Mouse (Mus musculus) testis, postnatal 14 days (tissue): ENCODE measurements at regions not wholly inside any gene's neighbourhood (a gene's known extent, or its start where the extent isn't known, plus 50 kb on each side); places are given as distances from the start of the nearest gene placed in this dataset.

Source experiments
- DNase-seq: peaks from one replicate; pipeline ENCODE4 v3.0.0; 2021; ENCODE audit warnings: low spot score

GRCm38 (mm10) chr9:31794911-31795310 is 118.4 kb downstream of the Barx2 start:
- no peak for DNase-seq

DNA sequence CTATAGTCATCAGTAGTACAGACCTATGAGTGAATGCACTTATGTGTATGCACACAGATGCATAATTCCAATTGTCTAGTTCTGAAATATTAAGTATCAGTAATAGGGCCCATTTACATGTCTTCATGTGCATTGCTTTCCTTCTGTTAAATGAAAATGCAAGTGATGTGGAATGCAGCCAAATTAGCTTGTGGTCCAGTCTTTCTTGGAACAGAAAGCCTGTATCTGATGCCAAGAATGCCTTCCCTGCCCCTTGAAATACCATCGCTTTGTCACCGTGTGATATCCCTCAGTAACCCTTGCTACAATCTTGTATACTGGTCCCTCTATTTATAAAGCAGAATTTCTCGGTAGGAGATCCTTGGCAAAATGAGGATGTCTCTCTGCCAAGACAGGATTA is 137.3 kb downstream of the Barx2 start:
- DNase-seq = no peak

- DNase-seq = no peak
Measured at GRCm38 (mm10) chr9:31765401-31765800, 147.9 kb downstream of the Barx2 start.

GRCm38 (mm10) chr9:31757894-31758561 is 155.2 kb downstream of the Barx2 start:
- DNase-seq = peak; percentile 71

DNA sequence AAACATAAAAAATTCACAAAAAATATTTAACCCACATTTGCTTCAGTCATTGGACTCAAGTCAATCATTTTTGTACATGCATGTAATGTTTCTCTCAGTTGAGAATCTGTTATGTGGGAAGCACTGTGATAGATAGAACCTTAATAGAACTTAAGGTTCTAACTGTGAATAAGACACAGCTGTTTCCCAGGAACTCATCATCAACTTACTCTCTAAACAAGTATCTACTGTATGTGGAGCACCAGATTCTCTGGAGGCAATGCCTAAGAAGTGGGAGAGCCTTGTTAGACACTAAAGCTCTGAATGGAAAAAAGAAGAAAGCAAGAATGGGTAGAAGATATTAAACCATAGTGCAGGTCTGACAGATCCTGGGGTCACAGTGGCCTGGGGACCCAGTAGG is 182.8 kb downstream of the Barx2 start:
- no peak for DNase-seq

DNA sequence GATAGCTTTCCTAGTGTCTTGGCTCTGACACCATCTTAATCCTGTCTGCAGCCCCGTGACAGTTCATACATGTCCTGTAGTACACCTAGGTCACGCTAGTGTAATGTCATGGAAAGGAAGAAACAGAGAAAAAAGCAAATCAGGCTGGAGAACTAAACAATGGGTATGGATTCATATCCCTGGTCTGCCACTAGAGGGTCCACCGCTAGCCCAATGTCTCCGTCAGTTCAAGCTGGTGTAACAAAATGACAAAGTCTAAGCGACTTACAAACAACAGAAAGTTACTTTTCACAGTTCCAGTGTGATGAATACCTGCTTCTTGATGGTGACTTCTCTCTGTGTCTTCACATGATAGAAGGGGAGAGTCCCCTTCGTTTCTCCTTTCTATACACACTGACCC is 194.0 kb downstream of the Barx2 start:
- DNase-seq = no peak

- no peak for DNase-seq
Measured at GRCm38 (mm10) chr9:31710022-31710421, 203.2 kb downstream of the Barx2 start.

DNA sequence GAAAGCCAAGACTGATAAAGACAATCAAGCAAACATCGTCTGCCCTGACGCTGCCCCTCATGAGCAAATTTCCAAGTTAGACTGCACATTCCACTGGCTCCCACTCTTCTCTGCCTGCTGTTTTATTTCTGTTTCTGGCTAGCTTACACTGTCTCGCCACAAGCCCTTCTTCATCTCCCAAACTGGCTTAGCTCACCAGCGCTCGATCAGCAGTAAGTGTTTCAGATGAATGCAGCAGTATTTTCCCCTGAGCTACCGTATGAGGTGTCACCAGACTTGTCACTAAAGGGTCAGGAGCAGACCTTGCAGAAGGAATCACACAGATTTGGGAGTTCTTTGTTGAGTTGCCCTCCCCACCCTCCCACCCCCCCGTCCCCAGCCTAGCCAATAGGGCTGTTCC is 206.6 kb downstream of the Barx2 start:
- DNase-seq = no peak

GRCm38 (mm10) chr9:31690921-31691475 is 222.3 kb downstream of the Barx2 start:
- DNase-seq = no peak

- no peak for DNase-seq
Measured at GRCm38 (mm10) chr9:31688398-31688705, 224.1 kb upstream of the Tmem45b start.

DNA sequence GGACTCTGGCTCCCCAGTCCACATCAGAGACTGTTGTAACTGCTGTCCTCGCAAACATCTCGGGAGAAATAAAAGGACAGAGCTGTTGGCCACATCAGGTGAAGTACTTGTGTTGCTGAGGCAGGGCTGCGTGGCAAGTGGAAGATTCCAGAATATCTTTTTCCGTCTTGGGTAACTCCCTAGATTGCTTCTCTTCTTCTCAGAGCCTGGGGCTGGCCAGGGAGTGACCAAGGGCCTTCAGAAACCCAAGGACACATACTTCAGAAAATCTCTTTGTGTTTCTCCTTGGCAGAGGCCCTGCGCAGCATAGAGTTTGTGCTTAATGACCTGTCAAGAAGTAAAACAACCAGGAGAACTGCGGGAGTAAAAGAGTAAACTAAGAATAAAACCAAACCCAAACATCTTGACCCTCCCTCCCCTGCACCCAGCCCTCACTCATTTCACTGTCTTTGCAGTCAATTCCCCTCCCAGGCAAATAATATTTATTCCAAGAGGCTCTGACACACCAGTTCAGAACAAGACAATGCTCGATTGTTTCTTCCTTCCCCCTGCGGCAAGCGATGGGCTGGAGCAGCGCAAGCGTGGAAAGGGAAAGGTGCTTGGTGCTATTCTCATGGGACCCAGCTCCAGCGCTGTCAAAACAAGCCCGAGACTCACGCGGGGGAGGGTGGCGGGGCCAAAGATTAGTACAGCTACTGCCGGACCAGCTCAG is 223.6 kb upstream of the Tmem45b start:
- DNase-seq = peak; percentile 77

GRCm38 (mm10) chr9:31686466-31686865 is 222.2 kb upstream of the Tmem45b start:
- no peak for DNase-seq

- DNase-seq = no peak
Measured at GRCm38 (mm10) chr9:31684812-31685188, 220.5 kb upstream of the Tmem45b start.

GRCm38 (mm10) chr9:31684099-31684811 is 220.0 kb upstream of the Tmem45b start:
- no peak for DNase-seq

GRCm38 (mm10) chr9:31683302-31684081 is 219.2 kb upstream of the Tmem45b start:
- no peak for DNase-seq

- DNase-seq = no peak
Measured at GRCm38 (mm10) chr9:31682893-31683292, 218.6 kb upstream of the Tmem45b start.

- DNase-seq = no peak
Measured at GRCm38 (mm10) chr9:31677150-31677549, 212.9 kb upstream of the Tmem45b start.

DNA sequence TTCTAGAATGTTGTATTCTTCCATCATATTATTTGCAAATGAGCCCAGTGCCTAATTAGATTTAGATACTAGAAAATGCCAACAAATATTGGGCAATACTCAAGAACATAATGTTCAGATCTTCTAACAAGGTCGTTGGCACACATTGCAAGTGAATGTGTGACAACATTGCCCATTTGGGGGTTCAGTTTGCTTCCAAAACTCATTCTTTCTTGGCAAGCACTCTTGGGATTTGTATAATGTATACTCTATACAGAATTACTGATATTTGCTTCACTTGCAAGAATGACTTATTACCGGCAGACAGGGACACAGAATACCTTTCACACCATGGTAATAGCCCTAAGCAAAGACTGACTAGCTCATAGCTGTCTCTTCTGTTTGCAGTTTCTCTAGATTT is 194.8 kb upstream of the Tmem45b start:
- DNase-seq = no peak

DNA sequence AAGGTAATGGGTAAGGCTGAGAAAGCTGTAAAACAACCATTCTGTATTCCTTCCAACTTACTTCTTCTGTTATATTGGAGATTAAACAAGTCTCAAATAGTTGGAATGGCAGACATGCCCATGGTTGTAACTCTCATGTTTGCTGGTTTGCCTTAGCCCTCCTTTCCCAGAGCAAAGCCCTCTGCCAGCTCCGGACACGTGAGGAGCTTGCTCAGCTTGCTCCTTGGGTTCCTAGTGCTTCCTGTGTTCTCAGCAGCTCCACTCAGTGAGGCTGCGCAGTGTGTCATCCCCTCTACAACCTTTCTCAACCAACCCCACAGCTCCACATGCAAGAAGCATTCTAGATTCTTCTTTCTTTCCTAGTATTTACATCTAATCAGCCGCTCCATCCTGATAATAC is 193.3 kb upstream of the Tmem45b start:
- DNase-seq = no peak

DNA sequence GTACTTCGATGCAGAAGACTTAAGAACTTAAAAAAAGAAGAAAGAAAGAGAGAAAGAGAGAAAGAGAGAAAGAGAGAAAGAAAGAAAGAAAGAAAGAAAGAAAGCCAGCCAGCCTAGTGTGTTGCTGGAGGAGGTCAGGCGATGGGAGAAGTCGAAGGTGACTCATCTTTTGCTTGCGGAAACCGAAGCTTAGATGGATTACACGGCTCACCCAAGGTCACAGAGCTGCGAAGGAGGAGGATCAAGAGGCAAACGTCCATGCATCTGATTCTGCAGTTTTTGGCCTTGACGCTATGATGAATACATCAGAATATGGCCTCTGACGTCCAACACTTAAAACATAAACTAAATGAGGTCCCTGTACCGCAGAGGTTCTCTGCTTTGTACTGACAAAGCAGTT is 192.4 kb upstream of the Tmem45b start:
- no peak for DNase-seq

- no peak for DNase-seq
Measured at GRCm38 (mm10) chr9:31654747-31655146, 190.5 kb upstream of the Tmem45b start.

DNA sequence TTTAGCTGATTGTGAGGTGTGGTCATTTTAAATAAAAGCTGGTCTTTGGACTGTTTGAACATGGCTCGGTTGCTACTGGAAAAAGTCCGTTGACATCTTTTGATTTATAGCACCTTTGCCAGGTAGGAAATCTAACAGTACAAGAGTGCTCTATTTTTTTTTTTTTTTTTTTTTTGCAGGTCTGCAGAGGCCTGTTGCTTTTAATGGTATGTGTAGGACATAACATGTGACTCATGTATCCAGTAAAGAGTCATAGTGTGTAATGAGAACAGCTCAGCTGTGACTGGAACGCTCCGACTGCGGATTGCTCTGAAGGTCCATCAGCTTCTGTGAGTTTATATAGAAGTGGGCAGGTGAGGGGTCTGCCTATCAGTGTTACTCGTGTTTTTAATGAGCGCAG is 190.0 kb upstream of the Tmem45b start:
- no peak for DNase-seq
